Mouse (Mus musculus) yolk sac, embryonic 10.5 days (tissue): ENCODE measurements around the gene Zbtb2.

ENCODE experiments used
- DNase-seq: peaks from one replicate; pipeline ENCODE4 v3.0.0-alpha.2; 2017; ENCODE audit warnings: low spot score

Gene Zbtb2

GRCm38 (mm10) chr10:4386609-4387591 is 1.0 kb downstream of the Zbtb2 start:
- DNase-seq = peak; percentile 95

DNA sequence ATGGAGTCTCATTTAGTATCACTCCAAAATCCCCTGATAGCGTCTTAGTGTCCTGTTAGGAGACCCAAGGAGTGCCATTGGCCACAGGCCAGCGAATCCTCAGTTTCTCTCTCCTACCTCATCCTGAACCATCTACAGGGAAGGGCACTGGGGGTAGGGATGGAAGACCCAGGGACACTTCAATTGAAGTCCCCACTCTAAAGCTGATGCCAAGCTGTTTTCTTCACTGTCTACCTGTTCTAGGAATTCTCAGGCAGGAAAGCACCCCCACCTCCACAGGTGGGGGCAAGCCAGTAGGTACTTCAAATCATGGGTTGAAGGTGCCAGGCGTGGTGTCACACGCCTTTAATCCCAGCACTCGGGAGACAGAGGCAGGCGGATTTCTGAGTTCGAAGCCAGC is 3.7 kb downstream of the Zbtb2 start:
- DNase-seq = no peak

DNA sequence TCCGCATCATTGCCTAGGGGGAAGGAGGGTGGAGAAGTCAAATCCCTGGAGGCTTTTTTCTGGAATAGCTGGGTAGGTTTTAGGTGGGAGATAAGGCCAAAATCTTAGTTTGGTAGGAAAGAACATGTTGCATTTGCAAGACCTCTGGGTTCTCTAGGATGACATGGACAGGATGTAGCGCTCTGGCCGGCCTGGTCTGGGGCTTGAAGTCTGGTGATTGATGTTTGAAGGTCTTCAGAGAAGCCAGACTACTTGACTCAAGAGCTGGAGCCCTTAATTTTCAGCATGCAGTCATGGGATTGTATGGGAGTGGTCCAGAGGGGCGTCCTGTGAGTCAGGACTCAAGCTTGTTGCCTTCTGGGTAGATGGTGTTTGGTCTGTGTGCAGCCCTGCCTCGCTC is 7.2 kb downstream of the Zbtb2 start:
- no peak for DNase-seq

DNA sequence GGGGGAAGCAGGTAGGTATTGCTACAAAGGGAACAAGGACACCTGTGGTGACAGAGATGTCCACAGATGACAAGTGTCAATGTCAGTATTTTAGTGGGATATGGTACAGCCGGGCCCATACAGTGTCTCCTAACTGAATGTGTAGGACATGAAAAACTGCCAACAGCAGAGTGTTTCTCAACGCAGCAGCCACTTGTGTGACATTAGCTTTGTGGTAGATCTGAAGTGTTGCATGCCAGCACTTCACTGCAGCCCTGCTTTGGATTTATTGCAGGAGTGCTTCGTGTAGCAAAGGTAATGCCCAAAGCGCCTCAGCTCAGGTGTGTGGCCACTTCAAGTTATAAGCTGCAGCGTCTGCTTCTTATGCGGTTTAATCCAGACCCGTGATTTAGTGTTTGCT is 11.0 kb downstream of the Zbtb2 start:
- no peak for DNase-seq

- no peak for DNase-seq
Measured at GRCm38 (mm10) chr10:4376461-4376860, 11.4 kb downstream of the Zbtb2 start.

DNA sequence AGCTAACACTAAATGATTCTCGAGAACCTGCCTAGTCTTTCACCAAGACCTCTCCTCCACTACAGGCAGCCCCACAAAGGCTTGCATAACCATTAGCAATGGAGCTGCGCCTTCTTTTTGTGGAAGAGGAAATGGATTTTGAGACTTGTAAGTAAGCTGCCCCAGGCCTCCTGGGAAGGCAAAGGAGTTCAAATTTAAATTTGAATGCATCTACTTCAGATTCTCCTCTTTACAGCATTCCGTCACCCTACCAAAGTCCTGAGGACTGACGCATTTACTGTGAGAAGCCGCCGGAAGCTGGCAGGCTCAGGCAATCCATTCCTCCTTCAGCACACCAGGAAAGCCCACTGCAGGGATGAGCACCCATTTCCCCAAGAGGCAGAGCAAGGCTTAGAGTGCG is 12.6 kb downstream of the Zbtb2 start:
- no peak for DNase-seq

DNA sequence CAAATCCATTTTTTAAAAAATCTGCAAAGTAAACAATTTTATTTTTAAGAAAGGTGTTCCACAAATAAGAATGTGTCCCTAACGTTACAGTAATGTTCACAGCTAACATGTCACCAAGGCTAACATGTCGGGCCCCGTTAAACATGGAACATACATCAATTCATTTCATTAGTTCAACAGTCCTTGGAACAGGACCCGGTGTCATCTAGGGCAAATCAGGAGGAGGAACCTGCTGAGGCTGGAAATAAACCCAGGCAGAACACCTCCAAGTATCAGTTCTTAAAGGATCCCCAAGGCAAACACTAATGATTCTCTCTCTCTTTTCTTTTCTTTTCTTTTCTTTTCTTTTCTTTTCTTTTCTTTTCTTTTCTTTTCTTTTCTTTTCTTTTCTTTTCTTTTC is 13.2 kb downstream of the Zbtb2 start:
- no peak for DNase-seq

GRCm38 (mm10) chr10:4374239-4374638 is 13.7 kb downstream of the Zbtb2 start:
- DNase-seq = no peak

- no peak for DNase-seq
Measured at GRCm38 (mm10) chr10:4373558-4373957, 14.3 kb downstream of the Zbtb2 start.

GRCm38 (mm10) chr10:4372011-4372410 is 15.9 kb downstream of the Zbtb2 start:
- DNase-seq = no peak

DNA sequence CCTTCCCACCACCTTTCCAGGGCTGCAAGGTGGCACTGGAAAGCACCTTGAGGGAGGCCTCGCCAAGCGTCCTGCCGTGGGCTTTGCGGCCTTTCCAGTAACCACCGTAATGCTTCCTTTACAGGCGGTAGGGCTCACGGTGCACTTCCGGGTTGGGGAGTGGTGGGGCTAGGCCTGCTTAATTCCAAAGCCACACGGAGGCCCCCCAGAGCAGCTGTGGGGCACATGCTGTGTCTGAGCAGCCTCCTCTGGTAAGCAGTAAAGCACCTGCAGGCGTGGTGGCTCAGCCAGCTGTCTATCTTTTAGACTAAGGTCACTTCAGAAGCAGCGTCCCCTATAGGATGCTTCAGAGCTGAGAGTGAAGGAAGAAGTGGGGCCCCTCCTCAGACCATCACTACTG is 17.8 kb downstream of the Zbtb2 start:
- DNase-seq = no peak

- no peak for DNase-seq
Measured at GRCm38 (mm10) chr10:4364618-4365017, 23.3 kb downstream of the Zbtb2 start.

GRCm38 (mm10) chr10:4357435-4357834 is 30.5 kb downstream of the Zbtb2 start:
- no peak for DNase-seq

DNA sequence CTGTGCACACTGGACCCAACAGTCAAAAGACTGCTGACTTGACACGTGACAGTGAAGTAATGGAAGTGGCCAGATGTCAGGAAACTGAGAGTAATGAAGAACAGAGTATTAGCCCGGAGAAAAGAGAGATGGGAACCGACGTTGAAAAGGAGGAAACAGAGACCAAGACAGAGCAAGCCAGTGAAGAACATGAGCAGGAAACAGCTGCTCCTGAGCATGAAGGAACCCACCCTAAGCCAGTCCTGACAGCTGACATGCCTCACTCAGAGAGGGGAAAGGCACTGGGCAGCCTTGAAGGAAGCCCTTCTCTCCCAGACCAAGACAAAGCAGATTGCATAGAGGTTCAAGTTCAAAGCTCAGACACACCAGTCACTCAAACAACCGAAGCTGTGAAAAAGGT is 31.3 kb downstream of the Zbtb2 start:
- DNase-seq = no peak

DNA sequence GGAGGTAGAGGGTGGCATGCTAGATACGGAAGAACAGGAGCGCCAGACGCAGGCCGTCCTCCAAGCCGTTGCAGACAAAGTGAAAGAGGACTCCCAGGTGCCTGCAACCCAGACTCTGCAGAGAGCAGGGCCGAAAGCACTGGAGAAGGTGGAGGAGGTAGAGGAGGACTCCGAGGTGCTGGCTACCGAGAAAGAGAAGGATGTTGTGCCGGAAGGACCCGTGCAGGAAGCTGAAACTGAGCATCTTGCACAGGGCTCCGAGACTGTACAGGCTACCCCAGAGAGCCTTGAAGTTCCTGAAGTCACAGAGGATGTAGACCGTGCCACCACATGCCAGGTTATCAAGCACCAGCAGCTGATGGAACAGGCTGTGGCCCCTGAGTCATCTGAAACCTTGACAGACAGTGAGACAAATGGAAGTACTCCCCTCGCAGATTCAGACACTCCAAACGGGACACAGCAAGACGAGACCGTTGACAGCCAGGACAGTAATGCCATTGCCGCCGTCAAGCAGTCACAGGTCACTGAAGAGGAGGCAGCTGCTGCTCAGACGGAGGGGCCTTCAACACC is 31.9 kb downstream of the Zbtb2 start:
- no peak for DNase-seq

DNA sequence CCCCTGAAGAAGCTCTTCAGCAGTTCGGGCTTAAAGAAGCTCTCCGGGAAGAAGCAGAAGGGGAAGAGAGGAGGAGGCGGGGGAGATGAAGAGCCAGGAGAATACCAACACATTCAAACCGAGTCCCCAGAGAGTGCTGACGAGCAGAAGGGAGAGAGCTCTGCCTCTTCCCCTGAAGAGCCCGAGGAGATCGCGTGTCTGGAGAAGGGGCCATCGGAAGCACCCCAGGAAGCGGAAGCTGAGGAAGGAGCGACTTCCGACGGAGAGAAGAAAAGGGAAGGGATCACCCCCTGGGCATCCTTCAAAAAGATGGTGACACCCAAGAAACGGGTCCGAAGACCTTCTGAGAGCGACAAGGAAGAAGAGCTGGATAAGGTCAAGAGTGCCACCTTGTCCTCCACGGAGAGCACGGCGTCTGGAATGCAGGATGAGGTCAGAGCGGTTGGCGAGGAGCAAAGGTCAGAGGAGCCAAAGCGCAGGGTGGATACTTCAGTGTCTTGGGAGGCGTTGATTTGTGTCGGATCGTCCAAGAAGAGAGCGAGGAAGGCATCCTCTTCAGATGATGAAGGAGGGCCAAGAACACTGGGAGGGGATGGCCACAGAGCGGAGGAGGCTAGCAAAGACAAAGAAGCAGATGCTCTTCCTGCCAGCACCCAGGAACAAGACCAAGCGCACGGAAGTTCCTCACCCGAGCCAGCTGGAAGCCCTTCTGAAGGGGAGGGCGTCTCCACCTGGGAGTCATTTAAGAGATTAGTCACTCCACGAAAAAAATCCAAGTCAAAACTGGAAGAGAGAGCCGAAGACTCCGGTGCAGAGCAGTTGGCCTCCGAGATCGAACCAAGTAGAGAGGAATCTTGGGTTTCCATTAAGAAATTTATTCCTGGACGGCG is 33.3 kb downstream of the Zbtb2 start:
- peak; percentile 64 for DNase-seq

GRCm38 (mm10) chr10:4347591-4347990 is 40.3 kb downstream of the Zbtb2 start:
- no peak for DNase-seq

GRCm38 (mm10) chr10:4347136-4347492 is 40.8 kb downstream of the Zbtb2 start:
- no peak for DNase-seq

- DNase-seq = peak; percentile 76
Measured at GRCm38 (mm10) chr10:4346489-4347135, 41.3 kb downstream of the Zbtb2 start.

DNA sequence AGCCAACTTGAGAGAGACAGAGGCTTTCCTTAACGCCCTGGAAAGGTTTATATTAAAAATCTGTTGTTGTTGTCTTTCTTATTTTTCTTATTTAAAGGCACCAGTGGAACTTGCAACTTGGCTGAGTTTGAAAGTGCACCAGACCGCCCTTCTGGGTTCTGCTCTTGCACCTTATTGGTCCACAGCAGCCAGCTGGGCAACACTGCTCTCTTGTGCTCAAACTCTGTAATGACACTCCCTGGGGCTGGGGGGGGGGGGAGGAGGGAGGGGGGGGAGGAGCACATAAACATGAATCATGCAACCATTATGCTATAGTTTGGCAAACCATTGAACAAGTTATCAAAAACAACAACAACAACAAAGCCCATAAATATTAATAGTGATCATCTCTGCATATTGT is 46.5 kb downstream of the Zbtb2 start:
- no peak for DNase-seq

DNA sequence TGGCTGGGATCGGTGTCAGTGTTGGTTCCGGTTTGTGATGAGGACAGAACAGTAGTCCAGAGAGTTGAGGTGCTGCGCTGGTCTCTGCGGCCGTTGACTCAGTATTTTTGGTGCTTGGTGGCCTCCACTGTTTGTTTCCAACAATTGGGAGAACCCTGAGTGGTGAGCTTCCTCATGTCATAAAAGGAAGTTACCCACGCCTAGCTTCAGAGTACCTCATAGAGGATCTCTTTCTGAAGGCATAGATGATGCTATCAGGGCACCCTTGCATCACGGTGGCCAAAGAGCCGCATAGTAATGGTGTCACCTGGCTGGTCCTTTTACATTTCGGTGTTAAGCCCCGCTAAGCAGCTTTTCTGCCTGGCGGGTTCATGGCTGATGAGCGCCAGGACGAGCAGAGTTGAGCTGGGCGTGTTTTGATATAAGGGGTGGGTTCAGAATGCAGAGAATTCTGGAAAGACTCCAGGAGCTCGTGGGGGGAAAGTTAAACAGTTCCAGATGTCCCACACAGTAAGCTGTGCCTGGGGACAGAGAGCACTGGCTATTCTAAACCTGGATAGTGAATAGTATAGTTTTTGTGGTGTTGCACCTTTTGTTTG is 48.9 kb downstream of the Zbtb2 start:
- DNase-seq = no peak
